Mouse (Mus musculus) bone marrow macrophage, adult 2 months (primary cell): Measurements from ENCODE around the gene Hs3st6.

Experiments used
- CTCF ChIP-seq: IDR thresholded peaks from 2 replicates; pipeline ENCODE4 v1.5.1; 2012; ENCODE audit warnings: low read depth, mild to moderate bottlenecking, low read length, moderate library complexity
- POLR2A ChIP-seq: IDR thresholded peaks from 2 replicates; pipeline ENCODE4 v1.6.1; 2012; ENCODE audit warnings: mild to moderate bottlenecking, low read depth, low read length, borderline replicate concordance

DNA sequence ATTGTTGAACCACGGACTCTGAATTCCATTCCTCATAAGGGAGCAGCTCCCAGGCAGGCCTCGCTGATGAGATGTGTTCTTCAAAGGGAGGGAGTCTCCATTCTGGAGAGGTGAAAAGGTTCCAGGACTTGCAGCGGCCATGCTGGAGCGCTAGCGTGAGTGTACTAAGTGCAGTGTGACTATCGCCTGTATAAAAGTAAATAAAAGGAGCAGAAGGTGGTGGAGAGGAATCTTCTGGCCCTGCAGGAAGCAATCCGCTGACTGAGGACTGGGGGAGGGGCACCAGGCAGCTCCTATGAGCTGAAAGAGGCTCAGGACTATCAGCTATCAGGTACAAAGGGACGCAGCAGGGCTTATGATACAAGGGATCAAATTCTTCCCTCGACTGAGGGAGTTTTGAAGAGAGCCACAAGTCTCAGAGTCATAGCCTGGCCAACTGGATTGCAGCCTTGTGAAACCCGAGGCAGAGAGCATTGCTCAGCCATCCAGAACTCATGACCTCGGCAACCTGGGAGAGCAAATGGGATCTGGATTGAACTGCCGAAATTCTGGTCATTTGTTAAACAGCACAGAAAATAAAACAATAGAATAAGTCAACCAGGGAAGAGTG lies 13.6 kb downstream of the Hs3st6 start:
- TF ChIP-seq POLR2A, result no peak
- TF ChIP-seq CTCF, result no peak
